Mouse (Mus musculus) kidney, postnatal 25 days (tissue): Measurements from ENCODE around the gene Pik3ap1.

Source experiments
- DNase-seq, 2 experiments: peaks; one replicate each; pipeline ENCODE4 v3.0.0; 2021; ENCODE audit warnings: mixed read lengths in 2 of 2

The Pik3ap1 gene

DNA sequence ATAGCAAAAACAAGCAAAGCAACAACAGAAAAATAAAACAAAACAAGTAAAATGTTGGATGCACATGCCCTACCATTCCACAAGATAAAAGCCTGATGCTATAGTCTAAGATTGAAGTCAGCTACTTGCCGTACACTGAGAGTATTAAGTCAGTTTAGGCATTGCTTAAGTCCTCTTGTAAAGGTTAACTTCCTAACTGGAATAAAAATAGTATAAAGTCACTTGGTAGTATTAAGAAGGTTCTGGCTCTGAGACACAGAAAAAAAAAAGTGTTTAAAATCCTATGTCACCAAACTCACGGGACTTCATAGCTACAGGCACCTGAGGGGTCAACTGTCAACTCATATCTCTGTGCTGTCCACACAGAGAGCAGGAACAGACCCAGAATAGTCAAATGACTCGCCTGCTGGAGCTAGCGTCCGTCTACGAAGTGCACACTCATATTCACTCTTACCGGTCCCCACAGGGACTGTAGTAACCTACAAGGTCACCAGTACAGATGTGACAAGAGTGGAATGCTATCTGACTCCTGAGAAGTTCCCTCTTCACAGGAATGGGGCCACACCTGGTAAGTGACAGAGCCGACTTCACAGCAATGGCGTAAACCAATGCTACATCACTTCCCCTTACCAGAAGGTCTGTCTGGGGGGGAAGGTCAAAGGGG, 17.9 kb downstream of the Pik3ap1 start:
- DNase-seq = no peak

- DNase-seq = no peak
These were observed 18.6 kb downstream of the Pik3ap1 start for GRCm38 (mm10) chr19:41366192-41366853.

DNA sequence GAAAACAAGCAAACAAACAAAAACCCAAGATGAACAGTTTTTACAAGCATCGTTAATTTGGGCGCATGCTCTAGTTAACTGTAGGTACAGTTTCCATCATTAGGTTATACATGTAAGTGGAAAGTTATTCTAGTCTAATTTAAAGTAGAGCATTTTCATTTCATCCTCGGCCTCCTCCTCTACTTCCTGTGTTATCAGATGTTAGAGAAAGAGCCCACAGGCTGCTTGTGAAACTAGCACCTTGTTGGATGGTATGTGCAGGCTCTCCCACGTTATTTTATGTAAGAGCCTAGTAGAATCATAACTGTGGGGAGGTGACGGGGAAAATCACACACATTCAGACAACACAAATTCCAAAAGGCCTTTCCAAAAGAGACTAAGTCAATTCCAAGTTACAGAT, 19.3 kb downstream of the Pik3ap1 start:
- no peak for DNase-seq

- no peak for DNase-seq
These were observed 20.4 kb downstream of the Pik3ap1 start for GRCm38 (mm10) chr19:41364509-41364908.

DNA sequence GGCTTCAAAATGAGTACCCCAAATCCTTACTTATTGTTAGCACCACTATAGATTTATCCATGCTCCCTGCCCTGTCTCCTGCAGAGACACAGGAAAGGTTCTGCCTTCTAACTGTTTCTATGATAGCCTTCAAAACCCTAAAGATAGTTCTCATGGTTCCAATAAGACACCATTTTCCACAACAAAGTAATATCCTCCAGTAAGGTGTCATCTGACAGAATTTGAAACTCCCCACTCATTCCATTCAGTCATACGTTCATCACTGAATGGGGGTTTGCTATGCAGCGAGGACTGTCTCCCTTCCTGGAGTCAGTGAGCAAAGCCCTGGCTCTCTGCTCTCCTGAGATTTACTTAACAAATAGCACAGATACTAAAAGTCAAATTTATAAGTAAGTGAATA, 21.9 kb downstream of the Pik3ap1 start:
- no peak for DNase-seq

- no peak for DNase-seq
These were observed 24.4 kb downstream of the Pik3ap1 start for GRCm38 (mm10) chr19:41360459-41360858.

- no peak for DNase-seq
These were observed 30.5 kb downstream of the Pik3ap1 start for GRCm38 (mm10) chr19:41354287-41354951.

DNA sequence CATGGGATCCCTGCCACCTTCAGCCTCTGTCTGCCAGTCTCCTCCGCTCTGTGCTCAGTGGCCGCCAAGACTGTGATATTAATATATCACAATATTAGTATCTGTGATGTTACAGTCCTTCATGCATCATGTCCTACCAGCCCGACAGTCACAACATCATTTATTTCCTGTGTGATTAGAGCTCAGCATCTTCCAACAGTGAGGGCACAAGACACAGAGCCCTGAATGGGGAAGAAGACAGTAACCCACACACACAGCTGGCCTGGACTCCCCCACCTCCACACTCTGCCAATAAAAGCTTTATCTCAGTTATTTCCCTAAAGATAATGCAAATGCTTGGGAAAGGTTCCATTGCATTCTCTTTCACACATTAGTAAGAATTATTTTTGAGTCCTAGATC, 35.3 kb downstream of the Pik3ap1 start:
- DNase-seq = no peak

GRCm38 (mm10) chr19:41348161-41348560, 36.7 kb downstream of the Pik3ap1 start:
- no peak for DNase-seq

GRCm38 (mm10) chr19:41347326-41347725, 37.6 kb downstream of the Pik3ap1 start:
- no peak for DNase-seq

GRCm38 (mm10) chr19:41346099-41346850, 38.6 kb downstream of the Pik3ap1 start:
- DNase-seq = no peak

GRCm38 (mm10) chr19:41345028-41345741, 39.7 kb downstream of the Pik3ap1 start:
- DNase-seq = peak; percentile 34 to 46

- DNase-seq = no peak
These were observed 40.3 kb downstream of the Pik3ap1 start for GRCm38 (mm10) chr19:41344666-41345027.

DNA sequence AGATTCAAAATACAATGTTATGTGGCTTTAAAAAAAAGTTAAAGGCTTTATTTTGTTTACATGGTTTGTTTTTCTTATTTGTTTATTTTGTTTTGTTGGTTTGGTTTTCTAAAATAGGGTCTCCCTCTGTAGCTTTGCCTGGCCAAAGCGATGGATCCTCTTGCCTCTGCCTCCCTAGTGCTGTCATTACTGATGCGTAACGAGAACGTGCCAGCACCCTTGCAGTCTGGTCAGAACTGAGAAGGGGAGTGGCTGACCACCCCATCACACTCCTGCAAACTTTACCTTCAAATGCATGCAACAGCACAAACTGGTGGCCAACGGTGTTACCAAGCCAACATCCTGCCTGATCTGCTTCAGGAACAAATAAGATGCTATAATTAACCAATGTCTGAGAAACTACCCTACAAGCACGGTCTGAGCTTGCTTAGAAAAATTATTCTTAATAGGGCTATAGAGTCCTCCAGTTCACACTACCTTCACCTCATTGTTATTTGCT, 42.3 kb downstream of the Pik3ap1 start:
- DNase-seq = no peak

DNA sequence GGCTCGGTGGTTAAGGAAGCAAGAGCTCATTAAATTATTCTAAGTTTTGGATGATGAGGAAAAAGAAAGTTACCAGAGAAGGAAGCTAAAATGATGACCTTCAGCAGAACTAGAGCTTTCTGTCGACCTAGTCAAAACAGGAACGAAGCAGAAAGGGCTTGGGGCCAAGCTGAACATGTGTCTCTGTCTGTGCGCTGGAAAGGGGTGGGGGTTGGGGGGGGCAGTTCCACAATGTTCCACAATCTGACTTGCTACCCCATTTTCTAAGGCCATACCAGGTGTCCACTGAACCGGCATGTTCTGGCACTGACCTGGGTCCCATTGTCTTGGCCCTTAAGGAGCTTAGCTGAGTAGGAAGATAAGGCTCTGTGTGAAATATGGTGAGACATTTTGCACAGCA, 43.2 kb downstream of the Pik3ap1 start:
- DNase-seq = no peak

- peak in 1 of 2 experiments; percentile 38 for DNase-seq
These were observed 45.7 kb downstream of the Pik3ap1 start for GRCm38 (mm10) chr19:41339020-41339836.

DNA sequence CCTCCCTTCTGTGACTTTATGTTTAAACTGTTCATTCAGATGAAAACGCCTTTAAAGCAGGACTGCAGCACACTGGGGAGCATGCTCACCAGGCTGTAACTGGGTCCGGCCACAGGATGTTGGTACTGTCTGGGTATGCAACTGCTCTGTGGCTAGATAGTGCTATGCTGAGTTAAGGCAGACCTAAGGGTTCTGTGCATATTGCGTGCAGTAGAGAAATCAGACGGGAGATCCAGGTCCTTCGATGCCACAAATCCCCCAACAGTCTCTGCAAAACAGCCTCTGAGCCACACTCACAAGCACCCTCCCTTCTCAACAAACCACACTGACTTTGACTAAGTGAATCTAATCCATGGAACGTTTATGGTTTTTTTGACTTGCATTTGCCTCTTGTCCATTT, 46.5 kb downstream of the Pik3ap1 start:
- DNase-seq = peak in 1 of 2 experiments; percentile 19

- DNase-seq = no peak
These were observed 49.2 kb downstream of the Pik3ap1 start for GRCm38 (mm10) chr19:41335721-41336120.

GRCm38 (mm10) chr19:41332986-41333385, 51.9 kb downstream of the Pik3ap1 start:
- peak in 1 of 2 experiments; percentile 20 for DNase-seq

DNA sequence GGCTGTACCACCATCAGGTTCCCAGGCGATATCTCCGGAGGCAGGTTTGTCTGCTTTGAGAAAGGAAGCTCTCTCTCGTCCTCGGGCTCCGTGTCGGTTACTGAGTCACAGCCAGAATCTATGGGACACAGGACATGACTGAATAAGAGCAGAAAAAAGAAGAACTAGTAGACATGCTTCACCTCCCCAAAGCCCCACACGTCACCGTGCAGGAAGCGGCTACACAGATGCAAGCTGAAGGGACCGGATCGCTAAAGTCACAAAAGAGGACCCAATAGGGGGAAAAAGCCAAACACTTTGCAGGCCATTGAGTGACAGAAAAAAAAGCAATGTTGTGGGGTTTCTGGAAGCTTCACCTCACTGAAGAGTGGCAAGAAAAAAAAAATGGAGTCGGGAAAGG, 52.7 kb downstream of the Pik3ap1 start:
- DNase-seq = peak in 1 of 2 experiments; percentile 39

- no peak for DNase-seq
These were observed 54.5 kb downstream of the Pik3ap1 start for GRCm38 (mm10) chr19:41330401-41330800.

DNA sequence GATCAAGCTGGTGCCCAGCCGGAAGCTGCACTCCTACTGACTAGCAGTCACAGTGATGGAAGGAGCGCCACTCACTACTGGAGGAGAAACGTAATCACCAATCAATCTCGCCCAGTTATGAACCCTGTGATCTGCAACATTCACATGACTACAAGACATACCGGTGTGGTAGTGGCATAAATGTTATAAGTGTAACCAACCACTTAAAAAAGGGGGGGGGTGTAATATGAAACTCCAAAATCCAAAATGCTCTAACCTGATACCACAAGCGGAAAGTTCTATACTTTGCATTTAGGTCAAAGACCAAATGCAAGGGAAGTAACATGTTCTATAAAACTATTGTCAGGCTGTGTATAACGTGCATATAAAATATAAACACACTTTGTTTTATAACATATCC, 54.9 kb downstream of the Pik3ap1 start:
- DNase-seq = peak in 1 of 2 experiments; percentile 9
